Mouse (Mus musculus) C2C12 (cell line): ENCODE measurements around the gene Fam149a.

ENCODE experiments used
- CEBPB ChIP-seq: IDR thresholded peaks from one replicate; pipeline ENCODE4 v1.6.1; 2011; ENCODE audit warnings: low read depth, mild to moderate bottlenecking, control low read depth, moderate library complexity
- CTCF ChIP-seq: IDR thresholded peaks from one replicate; pipeline ENCODE4 v1.5.1; 2011; ENCODE audit not compliant: control insufficient read depth, insufficient read depth, insufficient read length
- FOSL1 ChIP-seq: IDR thresholded peaks from one replicate; pipeline ENCODE4 v1.8.0; 2011; ENCODE audit warnings: mild to moderate bottlenecking, low read length; ENCODE audit not compliant: poor library complexity, insufficient read depth, severe bottlenecking
- MAX ChIP-seq: IDR thresholded peaks from one replicate; pipeline ENCODE4 v1.6.1; 2011; ENCODE audit warnings: mild to moderate bottlenecking, control low read depth
- MYOD1 ChIP-seq: IDR thresholded peaks from one replicate; pipeline ENCODE4 v1.6.1; 2011; ENCODE audit warnings: low read depth; ENCODE audit not compliant: control insufficient read depth, insufficient read length
- MYOG ChIP-seq: IDR thresholded peaks from one replicate; pipeline ENCODE4 v1.6.1; 2011; ENCODE audit not compliant: control insufficient read depth, insufficient read length; ENCODE audit errors: extremely low read depth
- USF1 ChIP-seq: IDR thresholded peaks from one replicate; pipeline ENCODE4 v1.6.1; 2011; ENCODE audit warnings: low read depth, mild to moderate bottlenecking, control low read depth, moderate library complexity

- no peak for TF ChIP-seq USF1
- no peak for TF ChIP-seq MAX
- no peak for TF ChIP-seq MYOG
- TF ChIP-seq CTCF: no peak
- TF ChIP-seq CEBPB: no peak
- TF ChIP-seq FOSL1: no peak
- TF ChIP-seq MYOD1: no peak
Measured at GRCm38 (mm10) chr8:45321365-45321764, 60.7 kb downstream of the Fam149a start.
